Mouse (Mus musculus) layer of hippocampus, adult 2 months (tissue): ENCODE results near the gene Derl2. TPM values are rescaled to one million over a fixed set of nuclear protein-coding genes. Genes with fewer than 3 reads are reported as not detected.

Experiments
- DNase-seq, 2 experiments: peaks; one replicate each; pipeline ENCODE4 v3.0.0; 2022; ENCODE audit warnings: low spot score in 2 of 2
- H3K27ac ChIP-seq: fragments of 200-600 bp; 2 replicates; pipeline ENCODE4 v1.8.1; 2022
- H3K4me3 ChIP-seq: fragments of 200-600 bp; 2 replicates; pipeline ENCODE4 v1.8.1; 2022; ENCODE audit warnings: mild to moderate bottlenecking
- CTCF ChIP-seq: fragments of 200-600 bp; conservative IDR thresholded peaks from 2 replicates; pipeline ENCODE4 v1.8.1; 2022; ENCODE audit warnings: antibody characterized with exemption, mild to moderate bottlenecking, moderate library complexity
- total RNA-seq, 2 experiments: library from RNA; stranded (reverse); gene quantifications; 2 replicates each; pipeline ENCODE4 v1.2.3; 2021

Derl2 gene
- total RNA-seq, 2 experiments from 2014 or later: 22.6 to 25.5 TPM

- TF ChIP-seq CTCF: no peak
- no peak overlapping the region for H3K27ac ChIP-seq
Measured at GRCm38 (mm10) chr11:70977293-70977692, 42.3 kb downstream of the Derl2 start.

DNA sequence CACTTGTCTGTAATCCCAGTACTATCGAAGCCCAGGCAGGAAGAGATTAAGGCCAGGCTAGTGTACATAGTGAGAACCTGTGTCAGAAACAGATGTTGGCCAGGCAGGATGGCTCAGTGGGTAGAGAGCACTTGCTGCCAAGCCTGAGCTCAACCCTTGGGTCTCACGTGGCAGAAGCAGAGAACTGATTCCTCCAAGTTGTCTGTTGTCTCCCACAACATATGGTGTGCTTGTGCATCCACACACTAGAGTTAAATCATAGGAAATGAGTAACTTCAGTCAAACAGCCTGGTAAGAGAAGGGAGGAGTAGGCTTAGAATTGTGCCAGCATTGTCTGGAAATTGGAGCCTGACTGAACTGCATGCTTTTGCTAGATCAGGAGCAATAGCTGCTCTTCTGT is 44.4 kb downstream of the Derl2 start:
- DNase-seq: peak; percentile 25 to 61
- TF ChIP-seq CTCF: no peak
- no peak overlapping the region for H3K4me3 ChIP-seq
- peak overlapping the region; percentile 44; the same call in 1 of the 2 replicates for H3K27ac ChIP-seq

More at GRCm38 (mm10) chr11:70977293-70977692, 42.3 kb downstream of the Derl2 start:
- H3K4me3 ChIP-seq: no peak overlapping the region
- no peak for DNase-seq

- Histone ChIP-seq H3K4me3 (no peak overlapping the region), H3K27ac (no peak overlapping the region)
- peak; percentile 59 for TF ChIP-seq CTCF
- no peak for DNase-seq
Measured at GRCm38 (mm10) chr11:70973947-70974346, 45.7 kb downstream of the Derl2 start.

GRCm38 (mm10) chr11:70972586-70972985 is 47.1 kb downstream of the Derl2 start:
- no peak for DNase-seq
- Histone ChIP-seq H3K27ac (no peak overlapping the region), H3K4me3 (no peak overlapping the region)
- TF ChIP-seq CTCF: no peak

- Histone ChIP-seq H3K4me3 (peak overlapping the region; percentile 91), H3K27ac (peak overlapping the region; percentile 91)
- no peak for DNase-seq
- peak; percentile 37 for TF ChIP-seq CTCF
Measured at GRCm38 (mm10) chr11:70970560-70971540, 48.8 kb downstream of the Derl2 start.

DNA sequence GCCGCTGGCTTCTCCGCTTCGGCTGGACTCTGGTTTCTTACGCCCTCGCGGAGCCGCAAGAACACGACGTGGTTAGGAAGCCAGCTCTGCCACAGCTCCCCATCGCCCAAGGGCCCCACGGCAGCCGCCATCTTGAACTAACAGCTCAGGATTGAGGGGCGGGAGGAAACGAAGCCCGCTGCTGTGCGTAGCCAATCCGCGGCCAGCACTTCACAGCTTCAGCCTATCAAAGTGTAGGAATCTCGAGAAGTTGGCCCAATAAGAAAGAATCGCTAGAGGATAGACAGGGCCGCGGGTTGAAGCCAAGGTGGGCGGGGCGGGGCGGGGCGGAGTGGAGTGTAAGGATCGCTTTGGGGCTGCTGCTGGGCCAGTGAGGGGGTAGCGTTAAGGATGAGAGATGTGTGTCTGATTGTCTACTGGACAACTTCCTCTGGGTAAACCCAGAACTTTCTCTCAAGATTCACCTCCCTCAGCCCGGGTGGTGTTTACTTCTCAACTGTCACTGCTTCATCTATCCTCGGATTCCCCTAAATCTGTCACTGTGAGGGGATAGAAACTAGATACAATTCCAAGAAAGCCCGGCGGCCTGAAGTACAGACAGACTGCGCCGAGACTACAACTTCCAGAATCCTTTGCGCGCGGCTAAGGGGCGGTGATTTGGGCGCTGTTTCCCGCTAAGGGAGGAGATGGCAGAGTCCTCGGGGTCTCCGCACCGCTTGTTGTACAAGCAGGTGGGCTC is 49.7 kb downstream of the Derl2 start, which contains the start of the genes Nup88 and Rpain:
Gene Nup88, minus strand, starts transcription at position 153 of the 739 bp plus-strand sequence.
Gene Rpain, plus strand, starts transcription at position 393 of the 739 bp plus-strand sequence.
- H3K27ac ChIP-seq: peak within 1 kb of the TSS; percentile 98
- peak within 1 kb of the TSS; percentile 91 for H3K4me3 ChIP-seq
- TF ChIP-seq CTCF: no peak
- DNase-seq: peak; percentile 92 to 95

DNA sequence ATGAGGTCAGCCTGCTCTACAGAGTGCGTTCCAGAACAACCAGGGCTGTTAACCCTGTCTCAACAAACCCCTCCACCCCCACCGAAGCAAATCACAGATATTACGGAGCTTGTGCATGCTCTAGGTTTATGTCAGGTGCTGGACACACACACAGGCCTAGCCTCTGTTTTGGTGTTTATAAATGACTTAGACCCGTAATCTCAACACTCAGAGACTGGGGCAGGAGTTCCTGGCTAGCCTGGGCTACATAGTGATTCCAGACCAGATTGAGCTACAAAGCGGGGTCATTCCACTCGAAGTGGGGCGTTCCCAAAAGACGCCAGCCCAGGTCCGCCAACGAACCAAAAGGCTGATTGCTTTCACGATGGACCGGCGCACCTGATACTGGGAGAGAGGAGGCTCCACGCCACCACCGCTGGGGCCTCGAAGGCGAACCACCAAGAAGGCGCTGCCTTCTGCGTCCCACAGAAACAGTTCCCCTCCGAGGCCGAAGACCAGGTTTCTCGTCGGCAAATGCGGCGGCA is 50.3 kb downstream of the Derl2 start:
- Histone ChIP-seq H3K4me3 (peak overlapping the region; percentile 91), H3K27ac (peak overlapping the region; percentile 98)
- TF ChIP-seq CTCF: no peak
- DNase-seq: peak in 1 of 2 experiments; percentile 27

DNA sequence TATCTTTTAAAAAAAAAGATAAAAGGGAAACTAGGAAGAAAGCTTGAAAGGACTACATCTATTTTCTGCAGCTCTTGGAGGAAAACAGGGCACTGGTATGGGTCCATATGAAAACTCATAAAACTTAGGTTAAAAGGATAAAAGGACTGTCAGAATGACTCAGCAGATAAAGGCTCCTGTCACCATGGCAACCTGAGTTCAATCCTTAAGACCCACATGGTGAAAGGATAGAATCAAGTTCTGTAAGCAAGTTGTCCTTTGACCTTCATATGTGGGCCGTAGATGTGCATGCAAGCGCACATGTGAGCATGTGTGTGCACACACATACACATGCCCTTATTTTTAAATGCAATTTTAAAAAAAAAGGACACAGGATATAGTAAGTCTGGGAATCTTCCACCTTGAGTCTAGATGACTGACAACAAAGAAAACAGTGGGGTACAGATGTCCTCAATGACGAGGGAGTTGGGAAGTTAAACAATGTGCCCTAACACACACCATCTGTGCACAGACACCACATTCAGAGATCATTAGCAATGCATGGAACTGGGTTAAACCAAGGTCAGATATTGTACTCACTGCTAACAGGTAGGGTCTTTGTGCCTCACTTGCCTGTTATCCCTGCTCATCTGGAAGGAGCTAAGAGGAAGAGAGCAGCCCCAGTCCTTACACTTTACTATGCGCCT is 55.3 kb downstream of the Derl2 start:
- Histone ChIP-seq H3K27ac (peak overlapping the region; percentile 40; the same call in 1 of the 2 replicates), H3K4me3 (no peak overlapping the region)
- DNase-seq: no peak
- no peak for TF ChIP-seq CTCF

DNA sequence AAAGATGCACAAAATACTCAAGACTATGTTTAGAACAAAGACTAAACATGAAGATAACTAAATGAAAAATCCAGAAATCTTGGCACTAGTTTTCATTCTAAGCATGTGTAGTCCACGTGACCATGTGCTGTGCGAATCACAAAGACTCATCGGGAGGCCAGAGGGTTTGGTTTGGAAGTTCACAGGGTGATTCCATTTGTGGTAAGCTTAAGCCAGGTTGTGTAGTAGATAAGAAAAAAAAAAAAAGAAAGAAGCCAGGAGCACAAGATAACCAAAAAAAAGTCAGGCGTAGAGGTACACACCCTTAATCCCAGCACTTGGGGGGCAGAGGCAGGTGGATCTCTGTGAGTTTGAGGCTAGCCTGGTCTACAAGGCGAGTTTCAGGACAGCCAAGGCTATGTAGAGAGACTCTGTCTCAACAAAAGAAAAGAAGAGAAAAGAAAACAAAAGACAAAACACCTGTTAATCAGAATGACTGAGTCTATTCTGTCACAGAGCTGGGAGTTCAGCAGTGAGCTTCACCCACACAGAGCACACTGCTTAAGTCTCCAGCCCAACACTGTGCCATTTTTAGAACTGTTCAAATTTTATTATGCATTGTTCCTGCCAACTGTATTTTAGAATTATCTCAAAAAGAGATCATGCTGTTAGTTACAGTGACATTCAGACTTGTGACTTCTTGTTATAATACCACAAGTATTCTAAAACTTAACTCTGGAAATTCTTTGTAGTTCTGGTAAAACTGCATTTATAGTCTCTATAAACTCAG is 58.7 kb downstream of the Derl2 start:
- Histone ChIP-seq H3K27ac (peak overlapping the region; percentile 54; the same call in 1 of the 2 replicates), H3K4me3 (no peak overlapping the region)
- TF ChIP-seq CTCF: no peak
- no peak for DNase-seq

Other genes starting within 250 kb of the Derl2 start
- gene Scimp, start 207.3 kb downstream of the Derl2 start, total RNA-seq: not detected
- 100 to 1,000 TPM; 122 to 124 TPM for gene Rabep1, start 175.1 kb downstream of the Derl2 start, total RNA-seq
- 10 to 100 TPM; 53.3 to 57.7 TPM for gene Nup88, start 49.9 kb downstream of the Derl2 start, total RNA-seq
- gene Rpain, start 49.6 kb downstream of the Derl2 start, total RNA-seq: 10 to 100 TPM; 35.3 to 36.1 TPM
- gene C1qbp, start 36.8 kb downstream of the Derl2 start, total RNA-seq: 10 to 100 TPM; 97.1 to 99.5 TPM
- gene Dhx33, start 15.4 kb downstream of the Derl2 start, total RNA-seq: 10 to 100 TPM; 66.7 to 78.8 TPM
- gene Mis12, start 230 bp downstream of the Derl2 start, total RNA-seq: 10 to 100 TPM; 13.7 to 15.5 TPM
- 100 to 1,000 TPM; 188 to 197 TPM for gene 6330403K07Rik, start 13.7 kb upstream of the Derl2 start, total RNA-seq
- under 1 TPM; 0.61 to 0.87 TPM for gene Nlrp1a, start 124.9 kb upstream of the Derl2 start, total RNA-seq
- gene Nlrp1b, start 210.9 kb upstream of the Derl2 start, total RNA-seq: under 1 TPM; 0.26 to 0.34 TPM